Mouse (Mus musculus) pancreas, adult 10 weeks (tissue): ENCODE measurements around the gene Rspry1. TPM values are rescaled to one million over a fixed set of nuclear protein-coding genes. Genes with fewer than 3 reads are reported as not detected.

Source experiments
- polyA plus RNA-seq: library from polyadenylated mRNA; stranded (reverse); fragments of 350-450 nt; fragmentation: Illumina TruSeq; extraction: RNeasy Lipid Tissue Mini Kit (QIAGEN cat#74804); gene quantifications from one replicate; pipeline ENCODE4 v1.2.3, GENCODE M21; 2015; ENCODE audit warnings: low read depth, low replicate concordance; ENCODE audit not compliant: insufficient read depth

Rspry1 gene
- 4.0 TPM for polyA plus RNA-seq

DNA sequence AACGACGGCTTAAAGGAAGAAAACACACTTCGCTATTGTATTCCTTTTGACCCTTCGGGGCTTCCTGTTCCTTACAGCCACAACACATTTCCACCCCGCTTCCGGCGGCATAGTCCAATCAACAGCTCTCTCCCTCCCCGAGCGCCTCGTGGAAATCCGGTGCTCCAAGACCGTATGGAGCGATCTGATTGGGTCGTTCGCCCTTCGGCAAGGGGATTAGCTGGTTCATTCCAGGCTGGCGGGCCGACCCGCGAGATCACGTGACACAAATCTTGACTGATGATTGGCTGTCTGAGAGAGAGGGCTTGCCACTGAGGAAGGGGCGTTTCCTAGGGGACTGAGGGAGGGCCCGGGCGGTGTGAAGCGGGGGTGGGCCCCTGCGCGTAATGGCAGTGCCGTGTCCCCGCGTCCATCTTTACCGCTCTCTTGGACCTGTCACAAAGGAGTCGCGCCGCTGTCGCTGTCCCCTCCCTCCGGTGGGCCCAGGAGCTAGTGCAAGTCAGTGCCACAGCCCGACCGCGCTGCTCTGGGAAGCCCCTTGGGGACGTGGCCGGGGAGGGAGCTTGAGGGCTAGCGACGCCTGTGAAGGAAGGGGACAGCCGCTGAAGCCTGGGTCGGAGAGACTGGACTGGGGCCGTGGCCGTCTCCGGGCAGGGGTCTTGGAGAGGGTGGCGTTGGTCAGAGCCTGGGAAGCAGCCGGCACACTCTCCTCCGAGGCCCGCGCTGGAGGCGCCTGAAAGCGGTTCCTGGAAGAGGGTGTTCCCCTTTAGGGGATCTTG, at the start of gene Rspry1, which contains the start of gene Fam192a:
TSS of gene Rspry1 (plus strand) at position 331 of the 779 bp plus-strand sequence.
TSS of gene Fam192a (minus strand) at position 391 of the 779 bp plus-strand sequence.

DNA sequence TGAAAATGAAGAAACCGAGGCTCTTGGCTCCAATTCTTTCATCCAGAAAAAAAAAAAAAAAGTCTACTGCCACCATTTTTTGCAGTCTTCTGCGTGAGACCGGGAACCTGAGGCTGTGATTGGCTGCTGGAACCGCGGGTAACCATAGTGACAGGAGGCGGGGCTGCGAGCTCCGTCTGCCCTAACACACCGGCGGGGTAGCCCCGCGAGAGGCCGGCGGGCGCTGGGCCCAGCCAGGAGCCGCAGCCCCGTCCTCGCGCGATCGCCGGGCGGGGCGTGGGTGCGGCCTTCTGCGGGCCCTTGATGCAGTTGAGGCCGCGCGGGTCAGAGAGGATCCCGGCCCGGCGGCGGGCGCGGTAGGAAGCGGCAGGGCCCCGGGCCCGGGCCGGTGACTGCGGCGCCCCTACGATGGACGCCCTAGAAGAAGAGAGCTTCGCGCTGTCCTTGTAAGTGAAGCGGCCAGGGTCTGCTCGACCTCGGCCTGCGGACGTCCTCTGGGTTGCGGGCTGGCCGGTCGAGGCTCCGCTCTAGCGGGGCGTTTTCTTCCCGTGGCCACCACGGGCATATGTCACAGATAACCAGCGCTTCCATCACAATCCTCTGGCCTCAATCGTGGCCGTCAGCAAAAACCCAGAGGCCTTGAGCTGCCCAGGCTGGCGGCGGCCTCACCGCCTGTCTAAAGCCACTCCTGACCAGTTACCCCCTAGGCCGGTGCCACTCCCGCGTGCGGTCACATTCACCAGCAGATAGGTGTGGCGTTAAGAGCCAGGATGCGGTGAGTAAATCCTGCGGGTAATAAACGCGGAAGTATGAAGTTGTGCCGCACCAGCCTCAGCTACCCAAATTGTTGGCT, 64.9 kb downstream of the Rspry1 start, which contains the start of gene Arl2bp:
TSS of gene Arl2bp (plus strand) at position 145 of the 853 bp plus-strand sequence.

GRCm38 (mm10) chr8:94695994-94696384, 94.3 kb downstream of the Rspry1 start, which contains the start of gene Pllp:
Gene Pllp, minus strand, starts transcription at chr8:94696278.

Other genes starting within 250 kb of the Rspry1 start
- 324 TPM for gene Herpud1, start 215.5 kb upstream of the Rspry1 start, polyA plus RNA-seq
- 1.9 TPM for gene Nlrc5, start 167.6 kb upstream of the Rspry1 start, polyA plus RNA-seq
- gene Cpne2, start 68.9 kb upstream of the Rspry1 start, polyA plus RNA-seq = 5.5 TPM
- gene Fam192a, start 60 bp downstream of the Rspry1 start, polyA plus RNA-seq = 6.3 TPM
- gene Arl2bp, start 64.7 kb downstream of the Rspry1 start, polyA plus RNA-seq = 18.1 TPM
- not detected for gene Pllp, start 94.3 kb downstream of the Rspry1 start, polyA plus RNA-seq
- gene Ccl22, start 143.7 kb downstream of the Rspry1 start, polyA plus RNA-seq = not detected
- 5.9 TPM for gene Cx3cl1, start 170.1 kb downstream of the Rspry1 start, polyA plus RNA-seq
- gene Ccl17, start 208.5 kb downstream of the Rspry1 start, polyA plus RNA-seq = not detected
- 24.9 TPM for gene Coq9, start 236.4 kb downstream of the Rspry1 start, polyA plus RNA-seq
- gene Ciapin1, start 236.4 kb downstream of the Rspry1 start, polyA plus RNA-seq = 8.0 TPM